In genomic region chr12:73529131-73529530, GRCm38 (mm10) we compare ENCODE assay signal across 22 mouse cellular contexts. TPM values are rescaled to one million over a fixed set of nuclear protein-coding genes. Genes with fewer than 3 reads are reported as not detected.
DNase-seq lines count a peak whose midpoint lies in the region; ATAC-seq and TF ChIP-seq lines count a peak whose summit lies in the region.
"Had no signal": no experiment of that assay in that cellular context is flagged by ENCODE, and none has a peak within 500 bp of the region (broad histone marks: within the 10 kb centered on the region; RNA-seq: fewer than 3 reads in every experiment).

No protein-coding gene starts in this region.

- no peak overlapping the region for H3K4me2 ChIP-seq in hindbrain, postnatal 0 days (ENCODE audit: low read depth, low read length)
- no peak overlapping the region for H3K4me2 ChIP-seq in embryonic facial prominence, embryonic 11.5 days (ENCODE audit: low read depth, low read length)
- H3K4me2 ChIP-seq in liver, postnatal 0 days (ENCODE audit: low read depth, low read length) = no peak overlapping the region
- no peak overlapping the region for H3K4me2 ChIP-seq in liver, embryonic 11.5 days
- H3K4me2 ChIP-seq: forebrain, embryonic 15.5 days; heart, embryonic 12.5 days; liver, embryonic 15.5 days had no signal

- no peaks in the 10 kb centered on the region for H3K27me3 ChIP-seq in hindbrain, embryonic 10.5 days (ENCODE audit: insufficient read depth, poor library complexity, severe bottlenecking)
- no peaks in the 10 kb centered on the region for H3K27me3 ChIP-seq in hindbrain, postnatal 0 days (ENCODE audit: insufficient read depth, low read length)
- H3K27me3 ChIP-seq in embryonic facial prominence, embryonic 11.5 days (ENCODE audit: control insufficient read depth, insufficient read depth, low read length) = no peaks in the 10 kb centered on the region
- peaks cover 43% of the 10 kb centered on the region for H3K27me3 ChIP-seq in limb, embryonic 10.5 days (ENCODE audit: low read depth, poor library complexity, severe bottlenecking)
- H3K27me3 ChIP-seq in liver, postnatal 0 days (ENCODE audit: insufficient read depth, low read length) = no peaks in the 10 kb centered on the region
- H3K27me3 ChIP-seq in liver, embryonic 11.5 days (replicated peaks; ENCODE audit: control insufficient read depth, insufficient read depth, low read length) = 0 out of 2 replicates have a peak, but pooled peaks cover 2% of the 10 kb centered on the region
- H3K27me3 ChIP-seq: forebrain, embryonic 15.5 days; heart, embryonic 12.5 days; liver, embryonic 15.5 days had no signal

- H3K4me1 ChIP-seq in hindbrain, embryonic 10.5 days (replicated peaks) = peaks cover 31% of the 10 kb centered on the region
- no peaks in the 10 kb centered on the region for H3K4me1 ChIP-seq in hindbrain, postnatal 0 days (ENCODE audit: insufficient read depth, low read length)
- peaks cover 9% of the 10 kb centered on the region; the same call in 1 of the 2 replicates for H3K4me1 ChIP-seq in embryonic facial prominence, embryonic 11.5 days (ENCODE audit: control insufficient read depth, insufficient read depth, low read length)
- H3K4me1 ChIP-seq in limb, embryonic 10.5 days = peaks cover 81% of the 10 kb centered on the region
- H3K4me1 ChIP-seq in liver, postnatal 0 days (ENCODE audit: insufficient read depth) = no peaks in the 10 kb centered on the region
- H3K4me1 ChIP-seq in liver, embryonic 11.5 days (replicated peaks; ENCODE audit: control insufficient read depth, insufficient read depth, low read length) = no peaks in the 10 kb centered on the region
- H3K4me1 ChIP-seq: heart, embryonic 12.5 days; liver, embryonic 15.5 days had no signal

- H3K36me3 ChIP-seq in hindbrain, embryonic 10.5 days = no peaks in the 10 kb centered on the region
- H3K36me3 ChIP-seq in hindbrain, postnatal 0 days (ENCODE audit: insufficient read depth, low read length) = no peaks in the 10 kb centered on the region
- no peaks in the 10 kb centered on the region for H3K36me3 ChIP-seq in embryonic facial prominence, embryonic 11.5 days (replicated peaks; ENCODE audit: control insufficient read depth, insufficient read depth, low read depth, low read length)
- H3K36me3 ChIP-seq in limb, embryonic 10.5 days = no peaks in the 10 kb centered on the region
- no peaks in the 10 kb centered on the region for H3K36me3 ChIP-seq in liver, postnatal 0 days (replicated peaks; ENCODE audit: insufficient read depth, low read length)
- H3K36me3 ChIP-seq in liver, embryonic 11.5 days (ENCODE audit: control insufficient read depth, insufficient read depth, low read length) = no peaks in the 10 kb centered on the region
- H3K36me3 ChIP-seq: forebrain, embryonic 15.5 days; heart, embryonic 12.5 days; liver, embryonic 15.5 days had no signal

- no peaks in the 10 kb centered on the region for H3K9me3 ChIP-seq in hindbrain, embryonic 10.5 days
- no peaks in the 10 kb centered on the region for H3K9me3 ChIP-seq in hindbrain, postnatal 0 days (ENCODE audit: low read length)
- H3K9me3 ChIP-seq in embryonic facial prominence, embryonic 11.5 days (replicated peaks; ENCODE audit: control insufficient read depth, low read length) = no peaks in the 10 kb centered on the region
- no peaks in the 10 kb centered on the region for H3K9me3 ChIP-seq in limb, embryonic 10.5 days (replicated peaks)
- H3K9me3 ChIP-seq in liver, postnatal 0 days (ENCODE audit: low read length) = no peaks in the 10 kb centered on the region
- no peaks in the 10 kb centered on the region for H3K9me3 ChIP-seq in liver, embryonic 11.5 days (ENCODE audit: control insufficient read depth, low read length)
- H3K9me3 ChIP-seq: forebrain, embryonic 15.5 days; heart, embryonic 12.5 days; liver, embryonic 15.5 days had no signal

- DNase-seq in hindbrain, embryonic 10.5 days (ENCODE audit: low spot score) = peak; percentile 73
- DNase-seq in hindbrain, postnatal 0 days (ENCODE audit: low spot score) = no peak
- peak; percentile 47 for DNase-seq in 3T3-L1 (ENCODE audit: low read depth, low spot score)
- peak; percentile 87 for DNase-seq in embryonic facial prominence, embryonic 11.5 days (ENCODE audit: low spot score)
- peak; percentile 83 for DNase-seq in limb, embryonic 10.5 days (ENCODE audit: low spot score)
- DNase-seq in liver, postnatal 0 days = no peak
- DNase-seq in liver, embryonic 11.5 days (ENCODE audit: low spot score) = no peak
- DNase-seq in left cerebral cortex, adult 8-10 months (ENCODE audit: low spot score in 2 of 2) = no peak
- DNase-seq: adrenal gland, postnatal 36 days; cerebellum, adult 11-12 months; cerebellum, postnatal 14 days; heart, postnatal 14 days; kidney, adult 9 months; kidney, postnatal 36 days; right cerebral cortex, adult 18-20 months; thymus, adult 2 months had no signal

- TF ChIP-seq CTCF in hindbrain, postnatal 0 days (IDR thresholded peaks at IDR 0.05; ENCODE audit: low read depth) = no peak
- TF ChIP-seq CTCF in liver, postnatal 0 days (IDR thresholded peaks at IDR 0.05; ENCODE audit: low read depth) = no peak

- whole genome bisulfite sequencing in hindbrain, embryonic 10.5 days = 43% methylated on average over 9 of the region's 9 CpGs
- 58% methylated on average over 9 of the region's 9 CpGs for WGBS in hindbrain, postnatal 0 days
- 14% methylated on average over 9 of the region's 9 CpGs for WGBS in embryonic facial prominence, embryonic 11.5 days
- 9% methylated on average over 9 of the region's 9 CpGs for WGBS in limb, embryonic 10.5 days
- 70% methylated on average over 9 of the region's 9 CpGs for WGBS in liver, postnatal 0 days (ENCODE audit: insufficient replicate concordance)
- 54% methylated on average over 9 of the region's 9 CpGs for WGBS in liver, embryonic 11.5 days

- no peak overlapping the region for H3K4me3 ChIP-seq in hindbrain, embryonic 10.5 days
- H3K4me3 ChIP-seq in hindbrain, postnatal 0 days (ENCODE audit: low read length) = no peak overlapping the region
- H3K4me3 ChIP-seq in embryonic facial prominence, embryonic 11.5 days (ENCODE audit: low read depth, low read length) = no peak overlapping the region
- H3K4me3 ChIP-seq in limb, embryonic 10.5 days = peak overlapping the region; percentile 23
- no peak overlapping the region for H3K4me3 ChIP-seq in liver, postnatal 0 days (ENCODE audit: low read depth, low read length)
- H3K4me3 ChIP-seq in liver, embryonic 11.5 days (ENCODE audit: low read depth, low read length) = no peak overlapping the region
- H3K4me3 ChIP-seq: forebrain, embryonic 15.5 days; heart, embryonic 12.5 days; left cerebral cortex, adult 2 months; liver, embryonic 15.5 days had no signal

- no peak overlapping the region for H3K27ac ChIP-seq in hindbrain, embryonic 10.5 days
- H3K27ac ChIP-seq in hindbrain, postnatal 0 days = no peak overlapping the region
- H3K27ac ChIP-seq in embryonic facial prominence, embryonic 11.5 days (replicated peaks; ENCODE audit: low read depth, low read length) = 0 out of 2 replicates have a peak overlapping the region, but pooled peaks have one; percentile 41
- peak overlapping the region; percentile 62 for H3K27ac ChIP-seq in limb, embryonic 10.5 days
- H3K27ac ChIP-seq in liver, postnatal 0 days (ENCODE audit: low read depth) = no peak overlapping the region
- no peak overlapping the region for H3K27ac ChIP-seq in liver, embryonic 11.5 days (ENCODE audit: low read depth, low read length)
- H3K27ac ChIP-seq: forebrain, embryonic 15.5 days; left cerebral cortex, adult 2 months; liver, embryonic 15.5 days had no signal

- no peak for TF ChIP-seq EP300 in liver, postnatal 0 days (IDR thresholded peaks at IDR 0.05; ENCODE audit: low read depth)

- ATAC-seq in hindbrain, postnatal 0 days = no peak
- ATAC-seq in embryonic facial prominence, embryonic 11.5 days (replicated peaks; ENCODE audit: insufficient number of reproducible peaks, low FRiP score, low TSS enrichment, low read depth) = 0 out of 2 replicates have a peak, but pooled peaks have one; percentile 30
- no peak for ATAC-seq in liver, postnatal 0 days
- no peak for ATAC-seq in liver, embryonic 11.5 days (replicated peaks; ENCODE audit: low FRiP score)
- ATAC-seq: CD4-positive, CD25-positive, alpha-beta regulatory T cell, adult 4 months; forebrain, embryonic 15.5 days had no signal

- no peak overlapping the region for H3K9ac ChIP-seq in hindbrain, postnatal 0 days (replicated peaks; ENCODE audit: low read length)
- no peak overlapping the region for H3K9ac ChIP-seq in embryonic facial prominence, embryonic 11.5 days (replicated peaks; ENCODE audit: low read length)
- no peak overlapping the region for H3K9ac ChIP-seq in liver, postnatal 0 days (replicated peaks)
- no peak overlapping the region for H3K9ac ChIP-seq in liver, embryonic 11.5 days (ENCODE audit: low read depth, low read length)
- H3K9ac ChIP-seq: forebrain, embryonic 15.5 days; heart, embryonic 12.5 days; liver, embryonic 15.5 days had no signal

RNA-seq across cellular contexts. Expression of gene Tmem30b, which starts 17.1 kb away (rescaled TPM):
- polyA plus RNA-seq in hindbrain, embryonic 10.5 days (2016; fragmentation: Nextera tagmentation; extraction: Ambion mirVana) = 3.9 and 5.8 TPM in 2 replicates
- 0.25 and 0.42 TPM in 2 replicates for total RNA-seq in hindbrain, postnatal 0 days (2014; rRNA removed)
- 0.33 and 0.47 TPM in 2 replicates for polyA plus RNA-seq in hindbrain, postnatal 0 days (2015; fragmentation: Nextera tagmentation; extraction: Ambion mirVana)
- 10.3 and 11.2 TPM in 2 replicates for polyA plus RNA-seq in embryonic facial prominence, embryonic 11.5 days (2014; fragmentation: Nextera tagmentation; extraction: Ambion mirVana)
- 9.1 and 15.7 TPM in 2 replicates for polyA plus RNA-seq in limb, embryonic 10.5 days (2016; fragmentation: Nextera tagmentation; extraction: Ambion mirVana)
- polyA plus RNA-seq in liver, postnatal 0 days (2015; fragmentation: Nextera tagmentation; extraction: Ambion mirVana) = 40.7 and 42.3 TPM in 2 replicates
- 0.58 and 0.94 TPM in 2 replicates for polyA plus RNA-seq in liver, embryonic 11.5 days (2014; fragmentation: Nextera tagmentation; extraction: Ambion mirVana)
- total RNA-seq in left cerebral cortex, adult 8-10 months (2022) = under 1 TPM; 0.11 to 0.93 (median 0.36) TPM
- total RNA-seq: megakaryocyte-erythroid progenitor cell, adult 5-6 weeks had no signal

RNA-seq across cellular contexts. Expression of gene Prkch, which starts 55.5 kb away (rescaled TPM):
- 5.7 and 7.9 TPM in 2 replicates for polyA plus RNA-seq in hindbrain, embryonic 10.5 days (2016; fragmentation: Nextera tagmentation; extraction: Ambion mirVana)
- 10.9 and 16.1 TPM in 2 replicates for total RNA-seq in hindbrain, postnatal 0 days (2014; rRNA removed)
- polyA plus RNA-seq in hindbrain, postnatal 0 days (2015; fragmentation: Nextera tagmentation; extraction: Ambion mirVana) = 5.4 and 6.1 TPM in 2 replicates
- 11.6 TPM in 2 replicates for polyA plus RNA-seq in embryonic facial prominence, embryonic 11.5 days (2014; fragmentation: Nextera tagmentation; extraction: Ambion mirVana)
- polyA plus RNA-seq in limb, embryonic 10.5 days (2016; fragmentation: Nextera tagmentation; extraction: Ambion mirVana) = 6.4 and 7.4 TPM in 2 replicates
- polyA plus RNA-seq in liver, postnatal 0 days (2015; fragmentation: Nextera tagmentation; extraction: Ambion mirVana) = 2.3 and 2.4 TPM in 2 replicates
- polyA plus RNA-seq in liver, embryonic 11.5 days (2014; fragmentation: Nextera tagmentation; extraction: Ambion mirVana) = 5.7 and 6.4 TPM in 2 replicates
- total RNA-seq in left cerebral cortex, adult 8-10 months (2022) = 10 to 100 TPM; 11.2 to 13.2 (median 12.5) TPM

Comparison
In these comparisons a context has a peak if more than half of its experiments do, and no peak if none do; other contexts are left out.
1. DNase-seq: peak in hindbrain, embryonic 10.5 days (single experiment), 3T3-L1 (single experiment), embryonic facial prominence, embryonic 11.5 days (single experiment) and limb, embryonic 10.5 days (single experiment); none in hindbrain, postnatal 0 days (single experiment), liver, postnatal 0 days (single experiment), liver, embryonic 11.5 days (single experiment) and left cerebral cortex, adult 8-10 months (0 of 2).
2. H3K27ac ChIP-seq: peak in embryonic facial prominence, embryonic 11.5 days (single experiment) and limb, embryonic 10.5 days (single experiment); none in hindbrain, embryonic 10.5 days (single experiment), hindbrain, postnatal 0 days (single experiment), liver, postnatal 0 days (single experiment) and liver, embryonic 11.5 days (single experiment).